Mouse (Mus musculus) spleen, adult 2 months (tissue): ENCODE data around the gene Spata13. TPM values are rescaled to one million over a fixed set of nuclear protein-coding genes. Genes with fewer than 3 reads are reported as not detected.

ENCODE experiments used
- DNase-seq, 2 experiments: peaks; one replicate each; pipeline versions ENCODE4 v3.0.0 to v3.0.0-alpha.2; 2012 to 2021; ENCODE audit warnings: low spot score in 2 of 2, low read depth in 1 of 2
- H3K27ac ChIP-seq: fragments of 200-500 bp; 2 replicates; pipeline ENCODE4 v1.5.1; 2012; ENCODE audit warnings: low read length, inconsistent platforms; ENCODE audit not compliant: insufficient read depth
- H3K27me3 ChIP-seq: fragments of 200-500 bp; 2 replicates; pipeline ENCODE4 v1.6.1; 2012; ENCODE audit warnings: mild to moderate bottlenecking, moderate library complexity, low read length, inconsistent platforms; ENCODE audit not compliant: control insufficient read depth, insufficient read depth
- H3K36me3 ChIP-seq: fragments of 200-500 bp; 2 replicates; pipeline ENCODE4 v1.6.1; 2012; ENCODE audit warnings: mild to moderate bottlenecking, low read length, inconsistent platforms; ENCODE audit not compliant: control insufficient read depth, insufficient read depth
- H3K4me1 ChIP-seq: fragments of 200-500 bp; 2 replicates; pipeline ENCODE4 v1.6.1; 2011; ENCODE audit warnings: inconsistent platforms; ENCODE audit not compliant: control insufficient read depth, insufficient read depth, insufficient read length
- H3K4me3 ChIP-seq: fragments of 200-500 bp; 2 replicates; pipeline ENCODE4 v1.5.1; 2011; ENCODE audit warnings: mild to moderate bottlenecking, inconsistent platforms; ENCODE audit not compliant: insufficient read depth, insufficient read length; ENCODE audit errors: extremely low read depth
- CTCF ChIP-seq: fragments of 200-500 bp; IDR thresholded peaks from 2 replicates; pipeline ENCODE4 v1.5.1; 2011; ENCODE audit warnings: mild to moderate bottlenecking, inconsistent platforms; ENCODE audit not compliant: insufficient read depth, insufficient read length, insufficient replicate concordance; ENCODE audit errors: extremely low read depth
- POLR2A ChIP-seq: fragments of 200-500 bp; IDR thresholded peaks from 2 replicates; pipeline ENCODE4 v1.6.1; 2011; ENCODE audit warnings: low read depth, low read length, inconsistent platforms
- WGBS: fragments of 180-500 bp; shearing (Covaris S2); methylation state at CpG from one replicate; pipeline ENCODE4 v1.1.7; 2018; 5-methylcytosine and 5-hydroxymethylcytosine counted together
- polyA plus RNA-seq: library from polyadenylated mRNA; depleted of rRNA; stranded (reverse); fragments of >200 nt; gene quantifications from 2 replicates; pipeline ENCODE4 v1.2.3, GENCODE M21; 2012

Spata13 gene
- polyA plus RNA-seq, 1 experiment, result 23.5 TPM

DNA sequence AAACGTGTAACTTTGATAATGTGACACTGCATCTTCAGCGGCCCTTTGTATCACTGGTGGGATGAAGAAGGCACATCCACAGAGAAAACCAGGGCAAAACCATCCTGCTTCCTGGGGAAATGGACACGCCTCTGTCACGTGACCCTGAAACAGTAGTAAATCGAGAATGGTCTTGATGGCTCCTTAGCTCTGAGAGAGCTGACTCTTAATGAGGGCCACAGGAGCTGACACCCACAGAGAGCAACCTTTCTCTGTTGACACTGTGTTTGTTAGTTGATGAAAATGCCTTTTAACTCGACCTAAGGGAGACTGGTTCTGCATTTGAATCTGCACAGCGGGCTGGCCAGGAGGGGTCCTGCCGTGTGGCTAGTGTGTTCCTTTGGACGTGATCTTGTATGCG lies 128.0 kb downstream of the Spata13 start:
- H3K4me1 ChIP-seq, result no peaks in the 10 kb centered on the region
- H3K4me3 ChIP-seq, result no peak overlapping the region
- H3K27me3 ChIP-seq, result no peaks in the 10 kb centered on the region
- 86% methylated on average over 10 of the region's 10 CpGs for WGBS
- DNase-seq, result no peak
- TF ChIP-seq POLR2A, result no peak
- no peak for TF ChIP-seq CTCF
- H3K36me3 ChIP-seq, result peaks cover 38% of the 10 kb centered on the region
- no peak overlapping the region for H3K27ac ChIP-seq

DNA sequence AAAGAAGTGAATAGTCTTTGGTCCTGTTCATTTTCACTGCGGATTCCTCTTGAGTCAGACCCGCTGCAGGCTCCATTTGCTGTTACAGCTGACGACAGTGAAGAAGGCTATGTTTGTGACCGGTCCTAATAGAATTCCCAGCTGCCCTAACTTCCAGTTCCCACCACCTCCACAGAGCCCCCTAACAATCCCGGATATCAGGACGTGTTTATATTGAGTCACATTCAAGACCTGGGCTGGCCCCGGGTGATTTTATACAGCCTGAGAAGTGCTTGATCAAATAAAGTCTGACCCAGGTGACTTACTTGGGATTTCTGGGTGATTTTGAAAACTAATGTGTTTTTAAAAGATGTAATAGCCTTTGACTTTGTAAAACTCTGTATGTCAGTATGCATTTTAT lies 129.0 kb downstream of the Spata13 start:
- Histone ChIP-seq H3K4me1 (no peaks in the 10 kb centered on the region), H3K27ac (no peak overlapping the region), H3K4me3 (no peak overlapping the region), H3K27me3 (no peaks in the 10 kb centered on the region), H3K36me3 (peaks cover 35% of the 10 kb centered on the region)
- 90% methylated on average over 7 of the region's 7 CpGs for WGBS
- no peak for TF ChIP-seq CTCF
- TF ChIP-seq POLR2A, result no peak
- no peak for DNase-seq

DNA sequence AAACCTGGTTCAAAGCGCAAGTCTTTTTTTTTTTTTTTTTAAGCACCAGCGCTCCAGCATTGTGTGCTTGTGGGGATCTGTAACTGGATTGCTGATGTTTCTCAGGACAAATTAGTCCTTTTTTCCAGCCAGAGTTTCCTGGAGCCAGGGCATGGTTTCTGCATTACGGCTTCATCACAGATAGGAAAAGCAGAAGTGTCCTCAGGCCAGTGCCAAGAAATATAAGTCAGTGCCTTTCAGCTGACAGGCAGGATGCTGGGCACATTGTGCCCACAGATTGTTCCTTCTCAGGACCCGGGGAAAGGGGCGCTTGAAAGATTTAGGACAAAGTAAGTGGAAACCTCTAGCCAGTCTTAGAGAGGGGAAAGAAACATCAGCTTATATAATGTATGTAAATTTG lies 129.9 kb downstream of the Spata13 start:
- no peak overlapping the region for H3K4me3 ChIP-seq
- WGBS, result 74% methylated on average over 5 of the region's 5 CpGs
- no peaks in the 10 kb centered on the region for H3K27me3 ChIP-seq
- peaks cover 27% of the 10 kb centered on the region for H3K36me3 ChIP-seq
- no peak for DNase-seq
- TF ChIP-seq POLR2A (no peak), CTCF (no peak)
- no peaks in the 10 kb centered on the region for H3K4me1 ChIP-seq
- no peak overlapping the region for H3K27ac ChIP-seq

DNA sequence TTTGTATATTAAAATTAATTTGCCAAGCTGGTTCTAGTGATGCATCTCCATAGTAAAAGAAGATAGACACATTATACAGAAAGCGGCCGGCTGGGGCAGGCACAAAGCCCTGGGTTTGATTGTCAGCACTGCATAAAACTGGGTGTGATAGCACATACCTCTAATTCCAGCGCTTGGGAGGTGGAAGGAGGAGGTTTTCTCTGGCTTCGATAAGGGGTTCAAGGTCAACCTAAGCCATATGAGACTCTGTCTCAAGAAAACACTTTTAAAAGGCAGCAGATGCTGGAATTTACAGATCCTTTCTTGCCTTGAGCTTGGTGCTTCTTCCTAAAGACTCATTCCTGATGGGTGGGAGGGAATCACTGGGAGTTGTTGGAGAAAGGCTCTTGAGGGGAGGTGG lies 130.7 kb downstream of the Spata13 start:
- Histone ChIP-seq H3K27me3 (no peaks in the 10 kb centered on the region), H3K4me1 (no peaks in the 10 kb centered on the region), H3K36me3 (peaks cover 20% of the 10 kb centered on the region), H3K27ac (no peak overlapping the region), H3K4me3 (no peak overlapping the region)
- TF ChIP-seq CTCF (no peak), POLR2A (no peak)
- 95% methylated on average over 4 of the region's 4 CpGs for WGBS
- DNase-seq, result no peak

DNA sequence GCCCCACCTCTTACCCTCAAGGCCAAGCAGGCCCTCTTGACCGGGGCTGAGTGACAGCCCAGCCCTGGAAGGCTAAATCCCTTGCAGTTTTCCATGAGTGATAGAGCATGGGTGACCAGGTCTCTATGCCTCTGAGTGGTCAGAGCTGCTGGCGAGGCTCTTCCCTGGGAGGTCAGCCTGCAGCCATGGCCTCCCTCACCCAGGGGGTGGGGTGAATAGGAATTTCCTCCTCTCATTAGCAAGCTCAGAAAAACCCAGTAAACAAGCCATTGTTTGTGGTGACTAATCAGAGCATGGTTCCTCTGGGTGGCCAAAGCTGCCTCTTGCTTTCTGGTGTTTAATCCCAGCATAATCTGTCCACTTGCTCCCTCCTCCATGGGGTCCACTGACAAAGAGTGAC lies 131.2 kb downstream of the Spata13 start:
- Histone ChIP-seq H3K36me3 (peaks cover 17% of the 10 kb centered on the region), H3K27me3 (no peaks in the 10 kb centered on the region), H3K27ac (no peak overlapping the region), H3K4me3 (no peak overlapping the region), H3K4me1 (no peaks in the 10 kb centered on the region)
- DNase-seq, result no peak
- 85% methylated on average over 2 of the region's 2 CpGs for WGBS
- TF ChIP-seq CTCF, result no peak
- TF ChIP-seq POLR2A, result no peak

DNA sequence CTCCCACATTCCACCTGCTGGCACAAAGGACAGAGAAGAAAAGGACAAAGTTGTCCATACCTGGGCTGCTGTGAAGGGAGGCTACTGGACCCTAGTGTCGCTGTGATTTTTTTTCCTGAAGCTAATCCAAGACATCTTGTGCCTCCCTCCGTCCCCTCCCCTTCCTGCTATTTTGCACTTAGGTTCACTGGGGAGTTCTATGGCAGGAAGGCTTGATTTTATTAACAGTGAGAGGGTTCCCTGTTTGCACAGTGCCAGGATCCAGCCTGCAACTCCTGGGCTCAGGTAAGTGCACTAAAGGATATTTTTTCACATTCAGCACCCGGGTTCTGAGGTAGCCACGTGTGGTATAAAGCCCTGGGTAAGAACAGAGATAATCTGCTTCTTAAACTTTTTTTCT lies 134.1 kb downstream of the Spata13 start, which contains the start of gene C1qtnf9:
C1qtnf9 (plus strand) TSS at position 251 of the 400 bp plus-strand sequence.
- H3K27ac ChIP-seq, result no peak within 1 kb of the TSS
- H3K4me3 ChIP-seq, result no peak within 1 kb of the TSS
- no peaks in the 10 kb centered on the region for H3K4me1 ChIP-seq
- TF ChIP-seq CTCF, result no peak
- no peak for TF ChIP-seq POLR2A
- no peaks in the 10 kb centered on the region for H3K36me3 ChIP-seq
- H3K27me3 ChIP-seq, result no peaks in the 10 kb centered on the region
- no peak for DNase-seq
- 77% methylated on average over 4 of the region's 4 CpGs for WGBS

DNA sequence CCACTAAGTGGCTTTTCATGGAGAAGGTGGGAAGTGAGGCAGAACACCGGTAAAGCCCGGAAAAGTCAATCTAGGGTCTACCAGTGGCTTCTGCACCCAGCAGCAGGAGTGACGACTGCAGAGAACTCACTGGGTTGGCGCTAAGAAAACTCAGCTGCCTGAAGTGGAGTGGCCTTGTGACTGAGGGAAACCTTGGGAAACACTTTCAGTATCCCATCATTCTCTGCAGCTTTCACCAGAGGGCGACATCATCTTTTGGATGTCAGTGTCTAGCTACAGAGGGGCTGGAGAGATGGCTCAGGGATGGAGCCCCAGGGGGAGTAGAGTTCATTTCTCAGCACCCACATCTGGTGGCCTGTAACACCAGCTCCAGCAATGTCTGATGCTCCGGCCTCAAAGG lies 135.5 kb downstream of the Spata13 start:
- H3K4me3 ChIP-seq, result no peak overlapping the region
- no peaks in the 10 kb centered on the region for H3K27me3 ChIP-seq
- no peaks in the 10 kb centered on the region for H3K36me3 ChIP-seq
- 90% methylated on average over 6 of the region's 6 CpGs for WGBS
- H3K27ac ChIP-seq, result no peak overlapping the region
- TF ChIP-seq POLR2A (no peak), CTCF (no peak)
- H3K4me1 ChIP-seq, result no peaks in the 10 kb centered on the region
- no peak for DNase-seq
